Mouse (Mus musculus) layer of hippocampus, postnatal 10 days (tissue): ENCODE results near the gene Pkd1l1. TPM values are rescaled to one million over a fixed set of nuclear protein-coding genes. Genes with fewer than 3 reads are reported as not detected.

Experiments used
- total RNA-seq, 2 experiments: library from RNA; stranded (reverse); gene quantifications; 2 replicates each; pipeline ENCODE4 v1.2.3; 2021

Gene Pkd1l1
- total RNA-seq, 2 experiments from 2014 or later: 0.05 to 0.16 TPM

Other genes with a start within 250 kb of the Pkd1l1 start
- gene Hus1, start 37.9 kb upstream of the Pkd1l1 start, total RNA-seq: 10 to 100 TPM; 12.4 to 13.2 TPM
- 1 to 10 TPM; 1.4 to 1.8 TPM for gene Gm11992, start 75.3 kb upstream of the Pkd1l1 start, total RNA-seq
- under 1 TPM in 1 of 2 experiments, not detected in 1; 0.59 TPM for gene Sun3, start 75.7 kb upstream of the Pkd1l1 start, total RNA-seq
- 1 to 10 TPM; 2.2 to 2.3 TPM for gene Upp1, start 144.8 kb upstream of the Pkd1l1 start, total RNA-seq
- gene Abca13, start 218.7 kb upstream of the Pkd1l1 start, total RNA-seq: under 1 TPM; 0.09 TPM